Mouse (Mus musculus) layer of hippocampus, adult 8-10 months (tissue): Measurements from ENCODE around the gene Best2. TPM values are rescaled to one million over a fixed set of nuclear protein-coding genes. Genes with fewer than 3 reads are reported as not detected.

Experiments used
- DNase-seq, 2 experiments: peaks; one replicate each; pipeline ENCODE4 v3.0.0; 2022; ENCODE audit warnings: low spot score in 2 of 2
- total RNA-seq, 4 experiments: library from RNA; stranded (reverse); gene quantifications; 2 replicates each; pipeline ENCODE4 v1.2.4; 2022

The Best2 gene
- not detected for total RNA-seq

DNA sequence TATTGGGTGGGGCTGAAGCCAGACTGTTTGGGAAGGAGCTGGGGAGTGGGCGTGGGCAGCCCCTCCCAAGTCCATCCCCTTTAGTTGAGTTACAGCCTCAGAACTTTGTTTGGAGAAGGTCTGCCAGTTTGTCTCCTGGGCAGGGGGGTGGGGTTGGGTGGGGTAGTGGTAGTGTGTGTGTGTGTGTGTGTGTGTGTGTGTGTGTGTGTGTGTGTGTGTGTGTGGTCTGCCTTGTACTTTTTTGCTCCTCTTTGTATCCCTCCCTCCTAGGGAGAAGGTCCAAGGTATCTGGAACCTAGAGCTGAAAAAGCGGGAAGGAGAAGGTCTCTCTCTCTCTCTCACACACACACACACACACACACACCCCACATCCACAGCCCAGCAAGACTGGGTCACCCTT lies at the start of gene Best2:
Best2 (minus strand) TSS at position 101 of the 400 bp plus-strand sequence.
- DNase-seq = no peak

DNA sequence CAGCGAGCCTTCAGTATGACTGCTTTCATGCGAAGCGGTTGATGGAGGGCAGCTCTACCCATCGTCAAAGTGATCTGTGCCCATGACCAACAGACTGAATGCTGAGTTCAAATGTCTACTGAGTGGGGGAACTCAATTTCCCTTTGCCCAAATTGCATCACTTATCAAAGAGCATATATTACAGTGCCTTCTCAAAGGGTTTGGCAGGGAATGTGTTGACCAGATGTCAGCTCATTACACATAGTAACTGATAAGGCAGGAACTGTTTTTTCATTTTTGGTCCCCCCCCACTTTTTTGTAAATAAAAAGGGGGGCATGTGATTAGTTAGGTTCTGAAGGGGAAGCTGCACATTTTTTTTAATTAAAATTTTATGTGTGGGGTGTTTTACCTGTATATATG lies 48.3 kb upstream of the Best2 start:
- DNase-seq = no peak

DNA sequence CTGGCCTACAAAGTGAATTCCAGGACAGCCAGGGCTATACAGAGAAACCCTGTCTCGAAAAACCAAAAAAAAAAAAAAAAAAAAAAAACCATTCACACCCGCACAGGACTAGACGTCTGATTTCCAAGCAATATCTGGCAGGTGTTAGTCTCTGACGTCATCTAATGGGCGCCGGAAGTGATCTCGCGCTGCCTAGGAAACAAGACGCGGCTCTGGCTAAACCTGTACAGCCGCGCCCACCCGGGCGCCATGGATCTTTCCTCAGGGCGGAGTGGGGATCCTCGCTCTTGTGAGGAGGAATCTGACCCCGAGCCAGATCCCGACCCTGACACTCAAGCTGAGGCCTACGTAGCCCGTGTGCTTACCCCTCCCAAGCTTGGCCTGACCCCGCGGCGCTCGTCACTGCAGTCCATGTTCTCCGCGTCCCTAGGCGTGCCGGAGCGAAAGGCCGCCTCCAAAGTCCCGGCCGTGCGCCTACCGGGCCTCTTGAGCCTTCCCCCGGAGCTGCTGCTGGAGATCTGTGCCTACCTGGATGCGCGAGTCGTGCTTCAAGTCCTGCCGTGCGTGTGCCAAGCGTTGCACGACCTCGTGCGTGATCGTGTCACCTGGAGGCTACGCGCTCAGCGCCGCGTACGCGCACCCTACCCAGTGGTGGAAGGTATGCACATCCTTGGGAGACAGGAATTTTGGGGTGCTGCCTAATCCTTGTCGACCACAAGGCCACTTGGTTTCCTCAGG lies 45.7 kb upstream of the Best2 start, which contains the start of gene Fbxw9:
Fbxw9 (plus strand) TSS at position 177 of the 738 bp plus-strand sequence.
- DNase-seq = peak; percentile 90 to 92

DNA sequence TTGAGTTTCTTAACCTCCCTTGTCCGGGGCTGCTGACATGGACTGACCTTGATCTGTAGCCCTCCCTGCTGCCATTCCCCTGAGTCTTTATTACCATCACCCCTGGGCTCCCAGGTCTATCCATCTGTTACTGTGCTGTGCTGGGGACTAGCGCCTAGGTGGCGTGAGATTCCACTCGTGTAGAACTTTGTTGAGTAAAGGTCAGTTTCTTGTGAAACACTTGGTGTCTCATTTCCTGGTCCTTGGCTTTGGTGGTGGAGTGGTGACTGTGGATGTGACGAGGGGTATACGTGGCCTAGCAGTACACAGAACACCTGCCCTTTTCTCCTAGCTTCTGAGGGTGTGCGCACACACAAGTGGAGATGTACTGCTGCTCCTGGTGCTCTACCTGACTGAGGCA lies 43.0 kb upstream of the Best2 start:
- no peak for DNase-seq

DNA sequence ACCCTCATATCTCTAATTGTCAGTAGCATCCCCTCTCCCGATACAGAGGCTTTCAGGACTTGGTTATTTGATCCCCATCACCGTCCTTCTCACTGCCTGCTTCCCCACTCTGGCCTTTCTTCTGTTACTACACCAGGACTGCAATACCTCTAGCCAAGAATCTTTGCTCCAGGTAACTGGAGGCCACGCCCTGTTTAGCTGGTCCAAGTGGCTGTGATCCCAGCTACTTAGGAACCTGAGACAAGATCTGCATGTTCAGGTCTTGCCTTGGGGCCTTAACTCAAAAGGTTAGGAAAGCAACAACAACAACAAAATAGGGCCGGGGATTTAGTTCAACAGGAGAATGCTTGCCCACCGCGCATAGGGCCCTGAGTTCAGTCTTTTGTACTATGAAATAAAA lies 29.3 kb upstream of the Best2 start:
- DNase-seq = no peak

DNA sequence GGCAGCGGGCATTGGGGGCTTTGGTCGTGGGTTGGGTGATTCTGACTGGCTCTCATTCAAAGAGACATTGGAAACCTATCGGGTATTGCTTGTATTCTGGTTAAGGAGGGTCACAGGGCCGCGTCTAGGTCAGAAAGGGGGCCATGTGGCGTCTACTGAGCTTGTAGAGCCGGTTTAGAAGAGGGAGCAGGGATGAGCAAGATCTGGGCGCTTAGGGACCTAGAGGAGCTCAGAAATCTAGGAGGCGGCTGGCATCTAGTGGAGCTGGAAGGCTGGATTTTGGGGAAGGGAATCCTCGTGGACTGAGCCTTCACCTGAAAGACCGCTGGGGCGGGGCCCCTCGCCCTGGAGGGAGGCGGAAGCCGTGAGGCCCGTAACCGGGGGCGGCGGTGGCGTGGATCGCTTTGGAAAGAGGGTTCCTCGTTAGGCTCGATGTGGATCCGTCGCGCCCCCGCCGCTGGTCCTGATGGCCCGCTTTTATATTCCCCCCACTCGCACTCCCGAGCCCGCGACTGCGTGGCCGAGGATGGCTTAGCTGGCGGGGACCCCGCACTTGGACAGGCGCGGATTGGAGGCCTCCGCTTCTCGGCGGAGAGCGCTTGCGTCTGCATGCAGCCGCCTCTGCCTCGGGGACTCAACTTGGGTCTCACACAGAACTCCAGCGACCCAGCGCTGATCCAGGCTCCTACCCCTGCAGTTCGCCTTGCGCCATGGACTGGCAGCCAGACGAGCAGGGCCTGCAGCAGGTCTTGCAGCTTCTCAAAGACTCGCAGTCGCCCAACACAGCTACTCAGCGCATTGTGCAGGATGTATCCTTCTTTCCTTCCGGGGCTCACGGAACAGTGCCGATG lies 23.6 kb upstream of the Best2 start:
- DNase-seq = peak in 1 of 2 experiments; percentile 47

DNA sequence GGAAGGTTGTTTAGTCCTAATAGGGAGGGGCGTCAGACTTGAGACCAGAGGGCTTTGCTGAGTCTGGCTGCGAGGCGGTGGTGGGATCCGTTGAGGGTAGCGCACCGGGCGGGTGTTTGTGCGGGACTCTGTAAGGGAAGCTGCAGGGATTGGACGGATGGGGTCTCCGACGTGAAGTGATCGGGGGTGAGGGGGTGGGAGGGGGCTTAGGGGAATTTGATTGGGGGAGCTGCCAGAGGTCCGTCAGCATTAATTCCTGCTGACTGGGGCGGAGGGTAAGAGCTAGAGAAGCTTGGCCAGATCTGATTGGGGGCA lies 23.0 kb upstream of the Best2 start:
- DNase-seq = no peak

DNA sequence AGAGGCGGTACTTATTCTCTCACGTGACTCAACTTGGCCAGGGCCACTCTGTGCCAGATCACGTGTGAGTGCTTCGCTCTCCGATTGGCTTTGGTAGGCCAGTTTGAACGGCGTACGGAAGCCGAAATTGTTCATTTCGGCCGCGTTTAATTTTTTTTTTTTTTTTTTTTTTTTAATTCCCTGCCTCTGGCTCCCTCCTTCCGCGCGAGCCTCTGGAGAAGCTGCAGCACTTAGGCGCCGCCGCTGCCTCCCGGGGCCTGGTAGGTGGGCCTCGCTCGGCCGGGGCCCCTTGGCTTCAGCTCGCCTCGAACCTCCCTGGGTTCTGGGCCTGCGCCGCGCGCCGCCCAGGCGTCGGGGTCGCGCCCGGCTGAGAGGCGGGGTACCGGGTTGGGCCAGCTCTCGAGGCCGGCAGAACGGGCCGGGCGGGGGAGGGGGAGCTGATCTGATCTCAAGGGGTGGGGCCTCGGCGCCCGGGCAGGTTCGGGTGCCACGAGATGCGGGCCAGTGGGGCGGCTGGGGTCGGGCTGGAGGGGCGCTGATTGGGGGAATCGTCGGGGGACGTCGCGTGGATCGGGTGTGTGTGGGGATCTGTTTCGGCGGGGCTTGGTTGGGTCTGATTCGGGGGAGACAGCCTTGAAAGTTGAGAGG lies 22.5 kb upstream of the Best2 start, which contains the start of gene Tnpo2:
Tnpo2 (plus strand) TSS at position 198 of the 648 bp plus-strand sequence.
- DNase-seq = peak; percentile 93 to 94

DNA sequence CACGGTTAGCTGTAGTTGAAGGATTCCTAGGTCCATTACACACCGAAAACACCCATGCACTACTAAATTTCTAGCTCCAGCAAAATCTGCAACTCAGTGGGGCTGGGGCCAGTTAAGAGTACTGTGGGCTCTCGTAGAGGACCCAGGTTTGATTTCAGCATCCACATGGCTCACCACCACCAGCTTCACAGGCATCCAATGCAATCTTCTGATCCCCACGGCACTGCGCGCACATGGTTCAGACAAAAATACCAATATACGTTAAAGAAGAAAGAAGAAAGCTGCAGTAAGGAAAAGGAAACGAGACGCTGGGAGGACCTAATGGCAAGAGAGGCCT lies 22.0 kb upstream of the Best2 start:
- DNase-seq = no peak

DNA sequence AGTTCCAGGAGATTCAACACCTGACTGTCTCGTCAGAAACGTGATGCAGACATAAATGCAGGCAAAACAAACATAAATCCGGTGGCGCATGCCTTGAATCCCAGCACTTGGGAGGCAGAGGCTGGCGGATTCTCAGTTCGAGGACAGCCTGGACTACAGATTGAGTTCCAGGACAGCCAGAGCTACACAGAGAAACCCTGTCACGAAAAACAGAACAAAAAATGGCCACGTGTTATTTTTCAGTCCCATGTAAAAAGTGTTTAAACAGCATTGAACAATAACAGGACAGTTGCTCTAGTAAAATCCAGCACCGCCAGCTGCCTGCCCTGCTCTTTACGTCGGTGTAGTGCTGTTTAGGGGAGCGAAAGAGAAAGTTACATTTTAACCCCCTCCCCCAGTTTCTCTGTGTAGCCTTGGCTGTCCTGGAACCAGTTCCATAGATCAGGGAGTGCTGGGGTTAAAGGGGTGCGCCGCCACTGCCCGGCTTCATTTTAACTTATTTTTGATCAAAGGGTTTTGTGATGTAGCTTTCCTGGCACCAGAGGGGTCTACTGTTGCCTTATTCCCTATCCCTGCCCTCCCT lies 21.5 kb upstream of the Best2 start:
- DNase-seq = no peak

DNA sequence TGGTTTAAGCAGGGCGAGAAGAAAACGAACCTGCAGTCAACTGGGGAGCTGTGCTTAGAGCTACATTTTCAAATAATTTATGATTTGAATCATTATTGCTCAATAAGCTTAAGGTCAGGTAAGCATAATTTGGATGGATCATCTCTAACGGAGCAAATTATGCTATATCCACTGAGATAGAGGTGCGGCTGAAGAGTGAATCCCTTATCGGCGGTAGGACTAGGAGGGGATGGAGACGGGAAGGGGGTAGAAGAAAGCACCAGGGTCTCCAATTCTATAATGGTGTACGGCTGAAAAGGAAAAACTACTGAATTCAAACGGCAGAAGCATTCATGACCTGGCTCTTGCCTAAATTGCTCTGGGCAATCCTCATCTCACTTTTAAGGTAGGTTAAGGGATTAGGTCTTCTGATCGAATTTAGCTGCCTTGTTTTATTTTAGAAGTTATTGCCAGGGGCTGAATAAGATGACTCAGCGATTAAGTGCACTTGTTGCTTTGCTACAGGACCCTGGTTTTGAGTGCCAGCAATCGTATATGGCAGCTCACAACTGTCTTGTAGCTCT lies 20.9 kb upstream of the Best2 start:
- no peak for DNase-seq

DNA sequence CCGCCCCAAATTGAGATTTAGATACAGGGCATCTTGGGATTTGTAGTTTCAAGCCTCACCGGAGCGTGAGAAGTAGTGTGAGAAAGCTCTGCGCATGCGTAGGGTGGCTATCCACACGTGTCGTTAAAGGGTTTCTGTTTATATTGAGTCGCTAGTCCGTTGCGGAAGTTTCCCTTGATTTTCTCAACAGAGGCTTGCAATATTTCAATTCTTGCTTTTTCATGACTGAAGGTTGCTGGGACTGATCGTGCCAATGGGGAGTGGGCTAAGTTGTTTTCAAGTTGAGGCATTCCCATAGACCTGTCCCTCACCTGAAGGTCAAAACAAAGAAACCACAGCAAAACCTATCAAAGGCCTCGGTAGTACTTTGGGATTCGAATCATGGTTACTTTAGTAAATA lies 20.4 kb upstream of the Best2 start:
- DNase-seq = peak; percentile 57 to 69

DNA sequence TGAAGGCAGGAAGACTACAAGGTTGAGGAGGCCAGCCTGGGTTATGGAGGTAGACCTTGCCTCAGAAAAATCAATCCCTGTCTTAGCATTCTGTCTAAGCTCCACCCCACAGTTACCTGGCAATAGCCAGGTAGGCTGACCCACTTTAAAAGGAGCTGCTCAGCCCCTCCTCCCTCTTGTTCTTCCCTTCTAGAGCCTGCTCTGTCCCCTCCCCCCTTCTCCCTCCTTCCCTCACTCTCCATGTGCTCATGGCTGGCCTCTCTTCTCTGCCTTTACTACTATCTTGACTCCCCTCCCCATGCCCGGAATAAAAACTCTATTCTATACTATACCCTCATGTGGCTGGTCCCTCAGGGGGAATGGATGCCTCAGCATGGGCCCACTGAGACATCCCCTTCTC lies 19.5 kb upstream of the Best2 start:
- no peak for DNase-seq

DNA sequence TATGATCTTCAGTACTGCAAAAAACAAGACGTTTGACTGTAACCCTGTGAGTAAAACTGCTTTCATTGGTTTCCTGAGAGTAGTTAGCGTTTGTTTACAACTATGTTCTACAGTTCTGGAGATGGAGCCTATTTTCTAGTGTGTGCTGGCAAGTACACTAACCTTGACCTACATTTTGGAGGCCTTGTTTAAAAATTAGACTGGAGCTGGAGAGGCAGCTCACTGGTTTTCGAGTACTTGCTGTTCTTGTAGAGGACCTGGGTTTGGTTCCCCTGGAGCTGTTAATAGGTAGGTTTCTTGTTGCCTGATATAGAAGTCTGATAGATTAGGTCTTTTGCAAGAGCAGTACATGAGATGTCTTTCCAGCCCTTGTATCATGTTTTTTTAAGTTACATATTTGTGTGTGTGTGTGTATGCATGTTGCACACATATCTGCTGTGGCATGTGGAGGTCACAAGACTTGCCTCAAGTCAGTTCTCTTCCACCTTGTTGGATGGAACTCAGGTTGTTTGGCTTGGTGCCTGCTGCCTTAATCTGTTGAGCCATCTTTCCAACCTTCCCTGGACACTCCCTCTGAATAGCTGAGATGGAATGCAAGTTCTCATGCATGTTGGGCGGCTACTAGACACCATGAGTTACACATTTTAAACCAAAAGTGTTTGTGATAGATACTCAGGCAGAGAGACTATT lies 18.4 kb upstream of the Best2 start:
- no peak for DNase-seq

DNA sequence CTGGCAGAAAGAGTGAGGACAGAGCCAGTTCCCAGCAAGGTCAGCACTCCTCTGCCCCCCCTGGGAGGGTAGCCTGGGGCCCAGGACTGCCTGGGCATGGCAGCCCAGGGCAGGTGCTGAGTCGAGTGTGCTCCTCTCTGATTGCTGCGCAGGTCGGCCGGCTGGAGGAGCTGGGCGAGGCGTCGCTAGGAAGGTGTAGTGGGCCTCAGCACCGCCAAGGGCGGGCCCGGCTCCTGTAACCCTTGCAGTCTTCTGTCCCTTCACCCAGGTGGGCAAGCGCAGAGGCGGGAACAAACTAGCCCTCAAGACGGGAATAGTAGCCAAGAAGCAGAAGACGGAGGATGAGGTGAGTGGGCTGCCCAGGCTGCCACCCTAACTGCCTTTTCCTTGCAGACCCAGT lies 14.9 kb upstream of the Best2 start:
- DNase-seq = no peak

DNA sequence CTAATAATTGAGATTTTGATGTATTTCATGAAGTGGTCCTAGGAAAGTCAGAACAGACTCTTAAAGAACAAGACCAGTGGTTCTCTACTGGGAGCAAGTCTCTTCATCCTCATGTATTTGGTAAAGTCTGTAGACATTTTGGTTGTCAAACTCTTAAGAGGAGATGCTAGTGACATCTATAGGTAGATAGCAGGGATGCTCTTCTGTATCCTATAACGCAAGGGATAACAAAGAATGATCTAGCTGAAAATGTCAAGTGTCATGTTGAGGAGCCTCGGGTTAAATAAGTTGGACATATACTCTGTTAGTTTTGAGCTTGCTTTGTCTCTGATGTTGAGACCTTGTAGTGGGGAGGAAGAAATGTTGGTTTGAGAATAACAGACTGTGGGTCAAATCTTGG lies 13.6 kb upstream of the Best2 start:
- no peak for DNase-seq

DNA sequence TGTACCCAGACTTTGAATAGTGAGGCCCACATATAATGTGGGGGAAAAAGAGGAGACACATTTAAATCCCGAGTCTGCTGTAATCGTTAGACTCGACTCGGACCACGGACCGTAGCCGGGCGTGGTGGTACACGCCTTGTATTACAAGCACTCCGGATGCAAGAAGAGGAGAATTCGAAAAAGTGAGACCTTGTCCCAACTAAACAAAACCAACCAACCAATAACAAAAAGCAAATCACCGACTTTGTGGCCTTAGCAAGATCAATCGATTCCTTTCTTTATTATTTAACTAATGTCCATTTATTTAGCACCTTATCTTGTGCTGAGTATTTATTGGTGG lies 13.2 kb upstream of the Best2 start:
- no peak for DNase-seq

DNA sequence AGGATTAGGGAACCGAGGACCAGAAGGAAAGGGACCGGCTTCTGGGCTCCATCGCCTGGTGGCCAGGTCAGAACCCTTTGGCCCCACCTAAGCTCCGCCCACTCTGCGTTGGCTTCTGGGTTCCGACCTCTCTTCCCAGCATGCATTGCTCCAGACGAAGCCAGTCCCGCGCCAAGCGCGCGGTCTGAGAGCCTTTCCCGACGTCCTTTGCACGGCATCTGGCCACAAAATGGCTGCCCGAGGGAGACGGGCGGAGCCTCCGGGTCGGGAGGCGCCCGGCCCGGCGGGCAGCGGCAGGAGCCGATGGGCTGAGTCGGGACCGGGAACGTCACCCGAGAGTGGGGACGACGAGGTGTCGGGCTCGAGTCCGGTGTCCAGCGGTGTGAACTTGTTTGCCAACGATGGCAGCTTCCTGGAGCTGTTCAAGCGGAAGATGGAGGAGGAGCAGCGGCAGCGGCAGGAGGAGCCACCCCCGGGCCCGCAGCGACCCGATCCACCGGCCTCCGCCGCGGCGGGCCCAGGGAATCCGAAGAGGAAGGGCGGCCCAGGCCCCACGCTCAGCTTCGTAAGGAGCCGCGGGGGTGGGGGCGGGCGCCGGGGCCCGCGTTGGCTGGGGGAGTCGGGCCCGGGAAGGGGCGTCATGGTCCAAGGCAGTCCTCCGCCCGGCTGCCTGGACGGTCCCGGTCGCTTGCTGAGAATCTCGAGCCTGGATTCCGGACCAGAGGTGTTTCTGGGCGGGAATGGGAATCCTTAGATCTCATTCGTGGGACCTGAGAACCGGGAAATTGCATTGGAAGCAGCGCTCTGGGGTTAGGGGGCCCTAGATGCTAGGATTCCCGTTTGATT lies 12.6 kb upstream of the Best2 start, which contains the start of gene Trir:
Trir (plus strand) TSS at position 154 of the 846 bp plus-strand sequence.
- DNase-seq = peak; percentile 94 to 96

DNA sequence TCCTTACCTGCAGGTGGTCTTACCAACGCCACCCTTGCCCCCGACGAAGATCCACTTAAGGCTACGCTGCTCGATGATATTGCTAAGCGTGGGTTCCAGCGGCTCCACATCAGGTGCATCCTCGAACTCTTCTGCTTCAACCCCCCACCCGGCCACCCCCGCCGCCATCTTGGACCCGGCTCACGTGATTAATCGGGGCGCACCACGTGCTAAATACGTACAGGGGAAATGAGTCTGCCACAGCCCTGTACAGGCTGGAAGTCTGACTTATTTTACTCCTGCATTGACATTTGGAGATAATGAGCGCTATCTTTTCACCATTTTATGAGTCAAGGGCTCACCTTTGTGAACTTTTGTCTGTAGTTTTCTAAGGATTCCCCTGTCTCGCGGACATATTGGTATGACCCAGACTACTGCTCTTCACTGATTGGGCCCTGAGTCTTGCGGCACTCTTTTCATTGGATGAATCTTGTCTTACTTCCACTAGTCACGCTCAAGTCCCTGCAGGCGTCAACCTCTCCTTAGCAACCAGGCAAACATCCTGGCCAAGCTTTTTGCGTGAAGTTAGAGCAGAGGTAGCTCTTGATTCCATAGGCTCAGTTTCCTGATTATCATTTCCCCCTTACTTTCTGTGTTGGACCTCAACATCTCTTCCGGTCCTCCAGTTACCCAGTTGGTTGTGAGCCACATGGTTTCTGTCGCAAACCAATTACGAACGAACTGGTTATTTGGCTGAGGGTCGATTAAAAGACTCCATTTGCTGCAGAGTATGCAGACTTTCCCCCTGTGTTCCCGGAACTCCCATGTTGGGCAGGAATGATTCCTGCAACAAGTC lies 11.0 kb upstream of the Best2 start, which contains the start of gene Asna1:
Asna1 (minus strand) TSS at position 184 of the 835 bp plus-strand sequence.
- peak; percentile 81 to 89 for DNase-seq
